Comparison of ENCODE assay signal across 21 mouse cellular contexts in the genomic region with DNA sequence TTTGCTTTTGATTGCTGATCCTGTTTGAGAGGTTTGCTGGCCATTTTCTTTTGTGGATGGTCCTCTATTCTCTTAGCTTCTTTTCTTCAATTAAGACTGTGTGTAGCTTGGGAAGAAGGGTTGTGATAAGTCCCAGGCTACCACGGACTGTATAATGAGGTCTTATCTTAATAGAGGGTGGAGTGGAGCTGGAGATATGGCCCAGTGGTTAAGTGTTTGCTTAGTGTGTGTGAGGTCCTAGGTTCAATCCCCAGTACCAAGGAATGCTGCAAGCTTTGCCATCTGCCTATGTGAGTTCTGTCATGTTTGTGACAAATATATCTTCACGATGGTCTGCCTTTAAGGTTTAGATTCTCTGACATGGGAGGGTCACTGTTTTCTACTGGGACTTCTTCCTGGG. TPM values are rescaled to one million over a fixed set of nuclear protein-coding genes. Genes with fewer than 3 reads are reported as not detected.
DNase-seq lines count a peak whose midpoint lies in the region; ATAC-seq and TF ChIP-seq lines count a peak whose summit lies in the region.
"Had no signal": no experiment of that assay in that cellular context is flagged by ENCODE, and none has a peak within 500 bp of the region (broad histone marks: within the 10 kb centered on the region; RNA-seq: fewer than 3 reads in every experiment).

No protein-coding gene starts in this region.

- no peaks in the 10 kb centered on the region for H3K27me3 ChIP-seq in stomach, embryonic 15.5 days (replicated peaks)
- H3K27me3 ChIP-seq in stomach, postnatal 0 days (ENCODE audit: control insufficient read depth, insufficient read depth, low read length): no peaks in the 10 kb centered on the region
- H3K27me3 ChIP-seq in liver, embryonic 16.5 days (ENCODE audit: control insufficient read depth, insufficient read depth, low read depth, low read length): no peaks in the 10 kb centered on the region
- H3K27me3 ChIP-seq: embryonic facial prominence, embryonic 15.5 days; forebrain, embryonic 15.5 days; hindbrain, embryonic 15.5 days; lung, embryonic 15.5 days; midbrain, embryonic 13.5 days; neural tube, embryonic 12.5 days had no signal

- no peaks in the 10 kb centered on the region for H3K4me1 ChIP-seq in stomach, embryonic 15.5 days
- H3K4me1 ChIP-seq in stomach, postnatal 0 days (replicated peaks; ENCODE audit: control insufficient read depth, insufficient read depth): no peaks in the 10 kb centered on the region
- H3K4me1 ChIP-seq in liver, embryonic 16.5 days (ENCODE audit: control insufficient read depth, low read depth, low read length): peaks cover 86% of the 10 kb centered on the region
- H3K4me1 ChIP-seq: embryonic facial prominence, embryonic 15.5 days; forebrain, embryonic 15.5 days; hindbrain, embryonic 15.5 days; midbrain, embryonic 13.5 days; neural tube, embryonic 12.5 days had no signal

- no peak for TF ChIP-seq CTCF in stomach, postnatal 0 days (IDR thresholded peaks at IDR 0.05; ENCODE audit: low read depth)

- no peak overlapping the region for H3K4me3 ChIP-seq in stomach, embryonic 15.5 days (replicated peaks)
- no peak overlapping the region for H3K4me3 ChIP-seq in stomach, postnatal 0 days (ENCODE audit: low read depth, low read length)
- H3K4me3 ChIP-seq in liver, embryonic 16.5 days (ENCODE audit: low read depth, low read length): no peak overlapping the region
- H3K4me3 ChIP-seq: embryonic facial prominence, embryonic 15.5 days; forebrain, embryonic 15.5 days; hindbrain, embryonic 15.5 days; lung, embryonic 15.5 days; midbrain, embryonic 13.5 days; neural tube, embryonic 12.5 days had no signal

- H3K36me3 ChIP-seq in stomach, embryonic 15.5 days: no peaks in the 10 kb centered on the region
- H3K36me3 ChIP-seq in stomach, postnatal 0 days (ENCODE audit: control insufficient read depth, insufficient read depth, low read length): no peaks in the 10 kb centered on the region
- H3K36me3 ChIP-seq in liver, embryonic 16.5 days (ENCODE audit: control insufficient read depth, insufficient read depth): no peaks in the 10 kb centered on the region
- H3K36me3 ChIP-seq: embryonic facial prominence, embryonic 15.5 days; forebrain, embryonic 15.5 days; hindbrain, embryonic 15.5 days; lung, embryonic 15.5 days; midbrain, embryonic 13.5 days; neural tube, embryonic 12.5 days had no signal

- H3K4me2 ChIP-seq in stomach, embryonic 15.5 days: no peak overlapping the region
- no peak overlapping the region for H3K4me2 ChIP-seq in stomach, postnatal 0 days (replicated peaks; ENCODE audit: low read depth)
- peak overlapping the region; percentile 4; the same call in 1 of the 2 replicates for H3K4me2 ChIP-seq in liver, embryonic 16.5 days (ENCODE audit: low read depth, low read length)
- H3K4me2 ChIP-seq: embryonic facial prominence, embryonic 15.5 days; forebrain, embryonic 15.5 days; hindbrain, embryonic 15.5 days; lung, embryonic 15.5 days; midbrain, embryonic 13.5 days; neural tube, embryonic 12.5 days had no signal

- no peak overlapping the region for H3K27ac ChIP-seq in stomach, embryonic 15.5 days
- no peak overlapping the region for H3K27ac ChIP-seq in stomach, postnatal 0 days (replicated peaks)
- peak overlapping the region; percentile 62 for H3K27ac ChIP-seq in liver, embryonic 16.5 days (ENCODE audit: low read length)
- H3K27ac ChIP-seq: embryonic facial prominence, embryonic 15.5 days; forebrain, embryonic 15.5 days; hindbrain, embryonic 15.5 days; lung, embryonic 15.5 days; macrophage; midbrain, embryonic 13.5 days; neural tube, embryonic 12.5 days had no signal

- no peak overlapping the region for H3K9ac ChIP-seq in stomach, embryonic 15.5 days
- no peak overlapping the region for H3K9ac ChIP-seq in stomach, postnatal 0 days (ENCODE audit: low read length)
- H3K9ac ChIP-seq in liver, embryonic 16.5 days (ENCODE audit: low read depth, low read length): no peak overlapping the region
- H3K9ac ChIP-seq: embryonic facial prominence, embryonic 15.5 days; forebrain, embryonic 15.5 days; hindbrain, embryonic 15.5 days; lung, embryonic 15.5 days; midbrain, embryonic 13.5 days; neural tube, embryonic 12.5 days had no signal

- TF ChIP-seq EP300 in stomach, postnatal 0 days (optimal IDR thresholded peaks at IDR 0.05): no peak

- no peaks in the 10 kb centered on the region for H3K9me3 ChIP-seq in stomach, embryonic 15.5 days
- H3K9me3 ChIP-seq in stomach, postnatal 0 days (ENCODE audit: control insufficient read depth, low read length): no peaks in the 10 kb centered on the region
- H3K9me3 ChIP-seq in liver, embryonic 16.5 days (replicated peaks; ENCODE audit: control insufficient read depth, low read length): no peaks in the 10 kb centered on the region
- H3K9me3 ChIP-seq: embryonic facial prominence, embryonic 15.5 days; forebrain, embryonic 15.5 days; hindbrain, embryonic 15.5 days; lung, embryonic 15.5 days; midbrain, embryonic 13.5 days; neural tube, embryonic 12.5 days had no signal

- WGBS in stomach, embryonic 15.5 days: 31% methylated on average over 2 of the region's 2 CpGs
- WGBS in stomach, postnatal 0 days: 34% methylated on average over 2 of the region's 2 CpGs
- 15% methylated on average over 2 of the region's 2 CpGs for WGBS in liver, embryonic 16.5 days (ENCODE audit: insufficient replicate concordance)

- peak; percentile 75; the same call in 1 of the 2 replicates for ATAC-seq in stomach, embryonic 15.5 days (ENCODE audit: insufficient read depth, low FRiP score, low read depth)
- no peak for ATAC-seq in stomach, postnatal 0 days (ENCODE audit: low FRiP score, low TSS enrichment)
- ATAC-seq in liver, embryonic 16.5 days (ENCODE audit: low read depth): peak; percentile 73
- no peak for ATAC-seq in monocyte, adult 5-6 weeks (replicated peaks; ENCODE audit: insufficient number of reproducible peaks, low FRiP score, low TSS enrichment, poor library complexity, severe bottlenecking)
- ATAC-seq: CD4-positive, CD25-positive, alpha-beta regulatory T cell, adult 4 months; forebrain, embryonic 15.5 days; midbrain, embryonic 13.5 days had no signal

- no peak for DNase-seq in stomach, postnatal 0 days (ENCODE audit: low spot score)
- peak; percentile 52 for DNase-seq in liver
- no peak for DNase-seq in adrenal gland, postnatal 14 days
- DNase-seq in Muller cell, postnatal 12 days (ENCODE audit: inconsistent ontology term): no peak
- DNase-seq: adrenal gland, postnatal 10 days; cerebellum, adult 9-10 months; heart, postnatal 4 days; kidney, adult 11 months; layer of hippocampus, adult 9-11 months; thymus, adult 2 months had no signal

RNA-seq across cellular contexts. Expression of a gene that starts 8.0 kb away (rescaled TPM):
- 5.1 and 6.7 TPM in 2 replicates for polyA plus RNA-seq in stomach, embryonic 15.5 days (2015; fragmentation: Nextera tagmentation; extraction: Ambion mirVana)
- 2.6 and 2.8 TPM in 2 replicates for polyA plus RNA-seq in stomach, postnatal 0 days (2015; fragmentation: Nextera tagmentation; extraction: Ambion mirVana)
- 12.6 and 14.2 TPM in 2 replicates for polyA plus RNA-seq in liver, embryonic 16.5 days (2015; fragmentation: Nextera tagmentation; extraction: Ambion mirVana)
- 13.2 and 34.2 TPM in 2 replicates for total RNA-seq in adrenal gland, postnatal 14 days (2021)
- 146 to 215 TPM (median 169 TPM) in 3 replicates for total RNA-seq in monocyte, adult 5-6 weeks (2017)

RNA-seq across cellular contexts. Expression of a gene that starts 54.4 kb away (rescaled TPM):
- 12.2 and 14.6 TPM in 2 replicates for polyA plus RNA-seq in stomach, embryonic 15.5 days (2015; fragmentation: Nextera tagmentation; extraction: Ambion mirVana)
- polyA plus RNA-seq in stomach, postnatal 0 days (2015; fragmentation: Nextera tagmentation; extraction: Ambion mirVana): 8.7 and 10.5 TPM in 2 replicates
- polyA plus RNA-seq in liver, embryonic 16.5 days (2015; fragmentation: Nextera tagmentation; extraction: Ambion mirVana): 8.6 and 10.3 TPM in 2 replicates
- 0.64 and 3.6 TPM in 2 replicates for total RNA-seq in adrenal gland, postnatal 14 days (2021)
- total RNA-seq in monocyte, adult 5-6 weeks (2017): not detected in 3 replicates
- polyA plus RNA-seq: CD4-positive, CD25-positive, alpha-beta regulatory T cell, adult 4 months; macrophage had no signal

Comparison
In these comparisons a context has a peak if more than half of its experiments do, and no peak if none do; other contexts are left out.
1. ATAC-seq: peak in stomach, embryonic 15.5 days (single experiment) and liver, embryonic 16.5 days (single experiment); none in stomach, postnatal 0 days (single experiment) and monocyte, adult 5-6 weeks (single experiment).